Mouse (Mus musculus) lung, postnatal 0 days (tissue): Measurements from ENCODE around the gene Pygm.
A peak's percentile ranks its signal among the peaks of the same experiment; 100 is the strongest.

Experiments
- CTCF ChIP-seq: IDR thresholded peaks from 2 replicates; pipeline ENCODE4 v1.5.1; 2016; ENCODE audit warnings: antibody characterized with exemption, mild to moderate bottlenecking
- EP300 ChIP-seq: IDR thresholded peaks from 2 replicates; pipeline ENCODE4 v1.6.1; 2016; ENCODE audit warnings: antibody characterized with exemption, mild to moderate bottlenecking, control low read depth

- TF ChIP-seq EP300 (no peak), CTCF (peak; percentile 91)
Observed at GRCm38 (mm10) chr19:6418233-6418879, 34.2 kb downstream of the Pygm start, which contains the start of gene Nrxn2.
